Comparison of ENCODE assay signal across 18 mouse cellular contexts in the genomic region with DNA sequence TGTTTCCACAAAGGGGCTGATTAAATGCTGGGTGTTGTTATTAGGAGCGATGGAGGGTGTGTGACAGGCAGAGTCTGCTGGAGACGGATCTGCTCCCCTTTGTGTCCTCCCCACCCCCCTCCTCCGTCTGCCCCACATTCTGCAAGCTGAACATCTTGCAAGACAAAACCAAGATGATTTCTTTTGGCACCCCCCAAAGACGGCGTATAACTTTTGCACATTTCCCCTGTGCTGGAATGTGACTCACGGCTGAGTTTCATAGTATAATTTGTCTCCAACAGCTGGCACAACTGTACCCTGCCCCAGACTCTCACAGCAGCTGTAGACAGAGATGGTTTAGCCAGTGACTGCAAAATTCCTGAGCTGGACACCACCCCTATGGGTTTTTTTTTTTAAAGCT. TPM values are rescaled to one million over a fixed set of nuclear protein-coding genes. Genes with fewer than 3 reads are reported as not detected.
DNase-seq lines count a peak whose midpoint lies in the region; ATAC-seq and TF ChIP-seq lines count a peak whose summit lies in the region.
"Had no signal": no experiment of that assay in that cellular context is flagged by ENCODE, and none has a peak within 500 bp of the region (broad histone marks: within the 10 kb centered on the region; RNA-seq: fewer than 3 reads in every experiment).

No protein-coding gene starts in this region.

- H3K9me3 ChIP-seq in midbrain, embryonic 13.5 days = no peaks in the 10 kb centered on the region
- H3K9me3 ChIP-seq in midbrain, embryonic 14.5 days (ENCODE audit: control insufficient read depth, low read length) = no peaks in the 10 kb centered on the region
- no peaks in the 10 kb centered on the region for H3K9me3 ChIP-seq in limb, embryonic 14.5 days (ENCODE audit: control insufficient read depth, low read length)
- H3K9me3 ChIP-seq: heart, embryonic 10.5 days; hindbrain, embryonic 15.5 days had no signal

- H3K36me3 ChIP-seq in midbrain, embryonic 13.5 days = no peaks in the 10 kb centered on the region
- no peaks in the 10 kb centered on the region for H3K36me3 ChIP-seq in midbrain, embryonic 14.5 days (ENCODE audit: control insufficient read depth, insufficient read depth, low read length)
- H3K36me3 ChIP-seq in limb, embryonic 14.5 days (ENCODE audit: control insufficient read depth, insufficient read depth, low read length) = no peaks in the 10 kb centered on the region
- H3K36me3 ChIP-seq: heart, embryonic 10.5 days; hindbrain, embryonic 15.5 days had no signal

- H3K4me2 ChIP-seq in midbrain, embryonic 13.5 days (replicated peaks) = no peak overlapping the region
- H3K4me2 ChIP-seq in midbrain, embryonic 14.5 days (ENCODE audit: low read length) = no peak overlapping the region
- no peak overlapping the region for H3K4me2 ChIP-seq in limb, embryonic 14.5 days (replicated peaks; ENCODE audit: low read depth, low read length, severe bottlenecking)
- H3K4me2 ChIP-seq: hindbrain, embryonic 15.5 days had no signal

- ATAC-seq in frontal cortex, adult (ENCODE audit: low TSS enrichment) = peak; percentile 8; the same call in 1 of the 2 replicates
- ATAC-seq in midbrain, embryonic 13.5 days = no peak
- ATAC-seq in midbrain, embryonic 14.5 days (ENCODE audit: low FRiP score, low TSS enrichment) = no peak
- peak; percentile 73 for ATAC-seq in limb, embryonic 14.5 days (ENCODE audit: low FRiP score, low read depth)
- ATAC-seq: intestine, embryonic 16.5 days had no signal

- no peak for TF ChIP-seq POLR2A in limb, embryonic 14.5 days (IDR thresholded peaks at IDR 0.05; ENCODE audit: borderline replicate concordance, extremely low read depth, insufficient read depth, insufficient read length)

- no peak for DNase-seq in frontal cortex, postnatal 14 days (ENCODE audit: low spot score in 2 of 2)
- no peak for DNase-seq in midbrain, embryonic 14.5 days
- peak; percentile 81 for DNase-seq in brain, adult 2 months (ENCODE audit: low read depth, low spot score)
- no peak for DNase-seq in limb, embryonic 14.5 days (ENCODE audit: low spot score)
- DNase-seq in adrenal gland, postnatal 10 days = no peak
- DNase-seq: adrenal gland, postnatal 36 days; cerebellum, adult 9-11 months; heart, postnatal 14 days; liver; lung, adult 2 months; spleen, adult 18-20 months; thymus, adult 18-20 months had no signal

- peaks cover 15% of the 10 kb centered on the region for H3K4me1 ChIP-seq in midbrain, embryonic 13.5 days (replicated peaks)
- peaks cover 19% of the 10 kb centered on the region for H3K4me1 ChIP-seq in midbrain, embryonic 14.5 days (ENCODE audit: control insufficient read depth, insufficient read depth, low read length)
- peaks cover 21% of the 10 kb centered on the region for H3K4me1 ChIP-seq in limb, embryonic 14.5 days (ENCODE audit: control insufficient read depth, insufficient read depth, low read length)

- H3K9ac ChIP-seq in midbrain, embryonic 13.5 days (replicated peaks) = 0 out of 2 replicates have a peak overlapping the region, but pooled peaks have one; percentile 6
- no peak overlapping the region for H3K9ac ChIP-seq in midbrain, embryonic 14.5 days (replicated peaks; ENCODE audit: low read length)
- H3K9ac ChIP-seq in limb, embryonic 14.5 days (ENCODE audit: low read depth, low read length, severe bottlenecking) = 0 out of 2 replicates have a peak overlapping the region, but pooled peaks have one; percentile 21
- H3K9ac ChIP-seq: hindbrain, embryonic 15.5 days had no signal

- H3K4me3 ChIP-seq in midbrain, embryonic 13.5 days (replicated peaks) = no peak overlapping the region
- no peak overlapping the region for H3K4me3 ChIP-seq in midbrain, embryonic 14.5 days (replicated peaks; ENCODE audit: low read depth, low read length)
- H3K4me3 ChIP-seq in limb, embryonic 14.5 days (replicated peaks; ENCODE audit: low read length) = no peak overlapping the region
- H3K4me3 ChIP-seq: heart, embryonic 10.5 days; hindbrain, embryonic 15.5 days had no signal

- peaks cover 18% of the 10 kb centered on the region for H3K27me3 ChIP-seq in midbrain, embryonic 13.5 days
- no peaks in the 10 kb centered on the region for H3K27me3 ChIP-seq in midbrain, embryonic 14.5 days (ENCODE audit: control insufficient read depth, insufficient read depth, low read length)
- 0 out of 2 replicates have a peak, but pooled peaks cover 5% of the 10 kb centered on the region for H3K27me3 ChIP-seq in limb, embryonic 14.5 days (ENCODE audit: control insufficient read depth, insufficient read depth, low read length)

- 45% methylated on average over 6 of the region's 6 CpGs for WGBS in midbrain, embryonic 13.5 days
- 48% methylated on average over 6 of the region's 6 CpGs for WGBS in midbrain, embryonic 14.5 days
- WGBS in limb, embryonic 14.5 days = 30% methylated on average over 6 of the region's 6 CpGs

- no peak overlapping the region for H3K27ac ChIP-seq in midbrain, embryonic 13.5 days
- H3K27ac ChIP-seq in midbrain, embryonic 14.5 days (replicated peaks; ENCODE audit: low read depth, low read length) = no peak overlapping the region
- 0 out of 2 replicates have a peak overlapping the region, but pooled peaks have one; percentile 26 for H3K27ac ChIP-seq in limb, embryonic 14.5 days (replicated peaks; ENCODE audit: low read depth, low read length)
- H3K27ac ChIP-seq: heart, embryonic 10.5 days; hindbrain, embryonic 15.5 days had no signal

RNA-seq across cellular contexts. Expression of a gene that starts 3.3 kb away (rescaled TPM):
- 5.1 and 5.3 TPM in 2 replicates for polyA plus RNA-seq in midbrain, embryonic 13.5 days (2015; fragmentation: Nextera tagmentation; extraction: Ambion mirVana)
- polyA plus RNA-seq in midbrain, embryonic 14.5 days (2014; fragmentation: Nextera tagmentation; extraction: Ambion mirVana) = 9.4 and 9.8 TPM in 2 replicates
- 8.1 and 11.1 TPM in 2 replicates for polyA plus RNA-seq in limb, embryonic 14.5 days (2012; rRNA removed)
- 2.4 and 2.8 TPM in 2 replicates for polyA plus RNA-seq in limb, embryonic 14.5 days (2014; fragmentation: Nextera tagmentation; extraction: Ambion mirVana)
- total RNA-seq in adrenal gland, postnatal 10 days (2021) = 1 to 10 TPM; 6.3 to 8.4 TPM
- total RNA-seq: megakaryocyte-erythroid progenitor cell, adult 5-6 weeks had no signal

Comparison
In these comparisons a context has a peak if more than half of its experiments do, and no peak if none do; other contexts are left out.
1. ATAC-seq: peak in frontal cortex, adult (single experiment) and limb, embryonic 14.5 days (single experiment); none in midbrain, embryonic 13.5 days (single experiment) and midbrain, embryonic 14.5 days (single experiment).